Mouse (Mus musculus): ENCODE data around the gene Dld.

The Dld gene

GRCm38 (mm10) chr12:31323136-31323695 lies 28.0 kb downstream of the Dld start:
- in situ Hi-C loops (cut with MboI, MseI): no loop called here

- in situ Hi-C loops (cut with MboI, MseI): no loop called here
Measured at GRCm38 (mm10) chr12:31321532-31321931, 29.7 kb downstream of the Dld start.

GRCm38 (mm10) chr12:31320817-31321216 lies 30.4 kb downstream of the Dld start:
- in situ Hi-C loops (cut with MboI, MseI): no loop called here

GRCm38 (mm10) chr12:31318409-31318963 lies 32.8 kb downstream of the Dld start:
- in situ Hi-C loops (cut with MboI, MseI): no loop called here

GRCm38 (mm10) chr12:31317670-31318408 lies 33.4 kb downstream of the Dld start:
- in situ Hi-C loops (cut with MboI, MseI): no loop called here

- in situ Hi-C loops (cut with MboI, MseI): no loop called here
Measured at GRCm38 (mm10) chr12:31315961-31316360, 35.3 kb downstream of the Dld start.

GRCm38 (mm10) chr12:31314310-31314709 lies 36.9 kb downstream of the Dld start:
- in situ Hi-C loops (cut with MboI, MseI): no loop called here

- in situ Hi-C loops (cut with MboI, MseI): no loop called here
Measured at GRCm38 (mm10) chr12:31313136-31313535, 38.1 kb downstream of the Dld start.

GRCm38 (mm10) chr12:31312281-31312680 lies 39.0 kb downstream of the Dld start:
- in situ Hi-C loops (cut with MboI, MseI): no loop called here

GRCm38 (mm10) chr12:31311671-31312265 lies 39.5 kb downstream of the Dld start:
- in situ Hi-C loops (cut with MboI, MseI): no loop called here

GRCm38 (mm10) chr12:31310687-31311086 lies 40.6 kb downstream of the Dld start:
- in situ Hi-C loops (cut with MboI, MseI): no loop called here

GRCm38 (mm10) chr12:31307756-31308155 lies 43.5 kb downstream of the Dld start:
- in situ Hi-C loops (cut with MboI, MseI): no loop called here

GRCm38 (mm10) chr12:31307011-31307410 lies 44.2 kb downstream of the Dld start:
- in situ Hi-C loops (cut with MboI, MseI): no loop called here

- in situ Hi-C loops (cut with MboI, MseI): no loop called here
Measured at GRCm38 (mm10) chr12:31306075-31306675, 45.1 kb downstream of the Dld start.

- in situ Hi-C loops (cut with MboI, MseI): no loop called here
Measured at GRCm38 (mm10) chr12:31302766-31303511, 48.3 kb downstream of the Dld start.

- in situ Hi-C loops (cut with MboI, MseI): no loop called here
Measured at GRCm38 (mm10) chr12:31302266-31302665, 49.0 kb downstream of the Dld start.

- in situ Hi-C loops (cut with MboI, MseI): no loop called here
Measured at GRCm38 (mm10) chr12:31300276-31300675, 51.0 kb downstream of the Dld start.

GRCm38 (mm10) chr12:31299676-31300197 lies 51.5 kb downstream of the Dld start:
- in situ Hi-C loops (cut with MboI, MseI): no loop called here

- in situ Hi-C loops (cut with MboI, MseI): no loop called here
Measured at GRCm38 (mm10) chr12:31299126-31299525, 52.1 kb downstream of the Dld start.

- in situ Hi-C loops (cut with MboI, MseI): no loop called here
Measured at GRCm38 (mm10) chr12:31298530-31298929, 52.7 kb downstream of the Dld start.

GRCm38 (mm10) chr12:31298122-31298521 lies 53.1 kb downstream of the Dld start:
- in situ Hi-C loops (cut with MboI, MseI): no loop called here

All from T-helper 17 cell (primary cell).